In genomic region chr11:96294245-96295091, GRCm38 (mm10) we compare ENCODE assay signal across 8 mouse cellular contexts. TPM values are rescaled to one million over a fixed set of nuclear protein-coding genes. Genes with fewer than 3 reads are reported as not detected.
DNase-seq lines count a peak whose midpoint lies in the region; ATAC-seq lines count a peak whose summit lies in the region.
"Had no signal": no experiment of that assay in that cellular context is flagged by ENCODE, and none has a peak within 500 bp of the region (broad histone marks: within the 10 kb centered on the region; RNA-seq: fewer than 3 reads in every experiment).

No protein-coding gene starts in this region.

- H3K27ac ChIP-seq in lung, embryonic 15.5 days = no peak overlapping the region

- peaks cover 99% of the 10 kb centered on the region for H3K27me3 ChIP-seq in lung, embryonic 15.5 days

- peak overlapping the region; percentile 55 for H3K4me2 ChIP-seq in lung, embryonic 15.5 days

- ATAC-seq in lung, embryonic 15.5 days (ENCODE audit: borderline replicate concordance, extremely low read depth, low FRiP score, low TSS enrichment) = no peak

- H3K36me3 ChIP-seq in lung, embryonic 15.5 days = no peaks in the 10 kb centered on the region

- no peak overlapping the region for H3K9ac ChIP-seq in lung, embryonic 15.5 days

- 2% methylated on average over 32 of the region's 32 CpGs for WGBS in lung, embryonic 15.5 days

- H3K9me3 ChIP-seq in lung, embryonic 15.5 days = no peaks in the 10 kb centered on the region

- H3K4me1 ChIP-seq in lung, embryonic 15.5 days = peaks cover 17% of the 10 kb centered on the region

- DNase-seq in urinary bladder, postnatal 25 days (ENCODE audit: low spot score) = peak; percentile 73
- no peak for DNase-seq in urinary bladder, postnatal 4 days (ENCODE audit: low spot score in 2 of 2)
- peak; percentile 84 for DNase-seq in adrenal gland, postnatal 25 days
- DNase-seq in heart, adult 8-10 months (ENCODE audit: low spot score) = peak; percentile 59
- peak; percentile 89 to 95 for DNase-seq in kidney, adult 8-10 months
- DNase-seq in right cerebral cortex, postnatal 4 days = peak; percentile 69

- peak overlapping the region; percentile 25 for H3K4me3 ChIP-seq in lung, embryonic 15.5 days

RNA-seq across cellular contexts. Expression of gene Hoxb6, which starts 2.2 kb away (rescaled TPM):
- 74.4 and 78.8 TPM in 2 replicates for total RNA-seq in adrenal gland, postnatal 25 days (2021)
- total RNA-seq in heart, adult 8-10 months (2022) = not detected
- polyA plus RNA-seq in lung, embryonic 15.5 days (2015; fragmentation: Nextera tagmentation; extraction: Ambion mirVana) = 15.2 and 16.9 TPM in 2 replicates
- polyA plus RNA-seq: heart, embryonic 14.5 days had no signal

RNA-seq across cellular contexts. Expression of gene Hoxb7, which starts 8.0 kb away (rescaled TPM):
- total RNA-seq in adrenal gland, postnatal 25 days (2021) = 54.7 and 58.6 TPM in 2 replicates
- total RNA-seq in heart, adult 8-10 months (2022) = not detected
- polyA plus RNA-seq in lung, embryonic 15.5 days (2015; fragmentation: Nextera tagmentation; extraction: Ambion mirVana) = 2.5 and 3.0 TPM in 2 replicates
- polyA plus RNA-seq: heart, embryonic 14.5 days had no signal

RNA-seq across cellular contexts. Expression of gene Hoxb5, which starts 8.7 kb away (rescaled TPM):
- 36.5 and 36.8 TPM in 2 replicates for total RNA-seq in adrenal gland, postnatal 25 days (2021)
- total RNA-seq in heart, adult 8-10 months (2022) = under 1 TPM in 1 of 4 experiments, not detected in 3; 0.11 TPM
- 46.1 and 54.1 TPM in 2 replicates for polyA plus RNA-seq in lung, embryonic 15.5 days (2015; fragmentation: Nextera tagmentation; extraction: Ambion mirVana)

RNA-seq across cellular contexts. Expression of gene Hoxb8, which starts 12.8 kb away (rescaled TPM):
- 84.9 and 94.6 TPM in 2 replicates for total RNA-seq in adrenal gland, postnatal 25 days (2021)
- total RNA-seq in heart, adult 8-10 months (2022) = not detected
- 0.91 and 1.0 TPM in 2 replicates for polyA plus RNA-seq in lung, embryonic 15.5 days (2015; fragmentation: Nextera tagmentation; extraction: Ambion mirVana)
- polyA plus RNA-seq: heart, embryonic 14.5 days had no signal

RNA-seq across cellular contexts. Expression of gene Hoxb9, which starts 23.2 kb away (rescaled TPM):
- 202 and 263 TPM in 2 replicates for total RNA-seq in adrenal gland, postnatal 25 days (2021)
- not detected for total RNA-seq in heart, adult 8-10 months (2022)
- polyA plus RNA-seq in lung, embryonic 15.5 days (2015; fragmentation: Nextera tagmentation; extraction: Ambion mirVana) = 0.25 and 0.27 TPM in 2 replicates
- polyA plus RNA-seq: heart, embryonic 14.5 days had no signal

Comparison
In these comparisons a context has a peak if more than half of its experiments do, and no peak if none do; other contexts are left out.
1. DNase-seq: peak in urinary bladder, postnatal 25 days (single experiment), adrenal gland, postnatal 25 days (single experiment), heart, adult 8-10 months (single experiment), kidney, adult 8-10 months (2 of 2) and right cerebral cortex, postnatal 4 days (single experiment); none in urinary bladder, postnatal 4 days (0 of 2).
2. RNA of gene Hoxb6, which starts 2.2 kb away (total RNA-seq): 74.4 to 78.8 TPM in adrenal gland, postnatal 25 days; not detected in heart, adult 8-10 months; every median in the first group is over 10 times any median in the second.
3. RNA of gene Hoxb7, which starts 8.0 kb away (total RNA-seq): 54.7 to 58.6 TPM in adrenal gland, postnatal 25 days; not detected in heart, adult 8-10 months; every median in the first group is over 10 times any median in the second.
4. RNA of gene Hoxb5, which starts 8.7 kb away (total RNA-seq): 36.5 to 36.8 TPM in adrenal gland, postnatal 25 days; 0.11 TPM in heart, adult 8-10 months; every median in the first group is over 10 times any median in the second.